9 mouse cellular contexts compared by ENCODE assay signal in genomic region chr15:98566973-98567277, GRCm38 (mm10). TPM values are rescaled to one million over a fixed set of nuclear protein-coding genes. Genes with fewer than 3 reads are reported as not detected.
DNase-seq lines count a peak whose midpoint lies in the region; ATAC-seq and TF ChIP-seq lines count a peak whose summit lies in the region.
"Had no signal": no experiment of that assay in that cellular context is flagged by ENCODE, and none has a peak within 500 bp of the region (broad histone marks: within the 10 kb centered on the region; RNA-seq: fewer than 3 reads in every experiment).

No protein-coding gene starts in this region.

- peaks cover 11% of the 10 kb centered on the region for H3K4me1 ChIP-seq in liver, adult 2 months (ENCODE audit: control insufficient read depth, insufficient read depth, low read length)
- no peaks in the 10 kb centered on the region for H3K4me1 ChIP-seq in embryonic facial prominence, embryonic 11.5 days (ENCODE audit: control insufficient read depth, insufficient read depth, low read length)
- H3K4me1 ChIP-seq in intestine, embryonic 14.5 days (replicated peaks; ENCODE audit: control insufficient read depth, insufficient read depth, low read length) = peaks cover 19% of the 10 kb centered on the region

- H3K27ac ChIP-seq in liver, adult 2 months (replicated peaks; ENCODE audit: insufficient read depth, low read depth, low read length) = peak overlapping the region; percentile 80
- H3K27ac ChIP-seq in embryonic facial prominence, embryonic 11.5 days (replicated peaks; ENCODE audit: low read depth, low read length) = peak overlapping the region; percentile 87
- H3K27ac ChIP-seq in intestine, embryonic 14.5 days (ENCODE audit: low read depth) = peak overlapping the region; percentile 95

- DNase-seq in liver, adult 2 months (ENCODE audit: extremely low read depth, low read depth, low spot score) = no peak
- no peak for DNase-seq in liver
- DNase-seq in embryonic facial prominence, embryonic 11.5 days (ENCODE audit: low spot score) = no peak
- DNase-seq in intestine, embryonic 14.5 days (ENCODE audit: low spot score) = no peak
- DNase-seq in right cerebral cortex, postnatal 25 days = no peak
- no peak for DNase-seq in frontal cortex, adult 2 months (ENCODE audit: extremely low spot score in 1 of 2, low spot score in 1 of 2)
- DNase-seq in adrenal gland, postnatal 36 days = no peak

- TF ChIP-seq POLR2A in liver, adult 2 months (IDR thresholded peaks at IDR 0.05; ENCODE audit: extremely low read depth, insufficient read depth, low read length) = no peak
- TF ChIP-seq POLR2A in myocyte (IDR thresholded peaks at IDR 0.05; ENCODE audit: insufficient read length, low read depth) = no peak

- peak overlapping the region; percentile 93 for H3K9ac ChIP-seq in liver, adult 2 months (ENCODE audit: low read depth, low read length)
- H3K9ac ChIP-seq in embryonic facial prominence, embryonic 11.5 days (replicated peaks; ENCODE audit: low read length) = peak overlapping the region; percentile 88
- peak overlapping the region; percentile 93 for H3K9ac ChIP-seq in intestine, embryonic 14.5 days (ENCODE audit: low read length)

- peak overlapping the region; percentile 92 for H3K4me3 ChIP-seq in liver, adult 2 months (ENCODE audit: insufficient read depth, low read depth, low read length)
- H3K4me3 ChIP-seq in embryonic facial prominence, embryonic 11.5 days (ENCODE audit: low read depth, low read length) = peak overlapping the region; percentile 94
- peak overlapping the region; percentile 78 for H3K4me3 ChIP-seq in intestine, embryonic 14.5 days (ENCODE audit: low read depth, low read length)
- H3K4me3 ChIP-seq in myocyte = peak overlapping the region; percentile 98

- H3ac ChIP-seq in myocyte (ENCODE audit: control insufficient read depth, insufficient read length) = peak overlapping the region; percentile 76

- H3K9me3 ChIP-seq in embryonic facial prominence, embryonic 11.5 days (replicated peaks; ENCODE audit: control insufficient read depth, low read length) = no peaks in the 10 kb centered on the region
- H3K9me3 ChIP-seq in intestine, embryonic 14.5 days (ENCODE audit: control insufficient read depth, low read length) = no peaks in the 10 kb centered on the region

- 0% methylated on average over 15 of the region's 15 CpGs for WGBS in liver, adult 2 months
- WGBS in embryonic facial prominence, embryonic 11.5 days = under 1% methylated on average over 15 of the region's 15 CpGs
- WGBS in intestine, embryonic 14.5 days = under 1% methylated on average over 15 of the region's 15 CpGs

- TF ChIP-seq CTCF in liver, adult 2 months (IDR thresholded peaks at IDR 0.05; ENCODE audit: low read depth, low read length) = no peak

- H3K27me3 ChIP-seq in liver, adult 2 months (ENCODE audit: control insufficient read depth, insufficient read depth, low read length) = no peaks in the 10 kb centered on the region
- no peaks in the 10 kb centered on the region for H3K27me3 ChIP-seq in embryonic facial prominence, embryonic 11.5 days (ENCODE audit: control insufficient read depth, insufficient read depth, low read length)
- H3K27me3 ChIP-seq in intestine, embryonic 14.5 days (replicated peaks; ENCODE audit: control insufficient read depth, insufficient read depth, low read length) = no peaks in the 10 kb centered on the region
- no peaks in the 10 kb centered on the region for H3K27me3 ChIP-seq in myocyte (ENCODE audit: control insufficient read depth, insufficient read depth, insufficient read length)

- no peaks in the 10 kb centered on the region for H3K36me3 ChIP-seq in liver, adult 2 months (ENCODE audit: control insufficient read depth, insufficient read depth, low read length)
- H3K36me3 ChIP-seq in embryonic facial prominence, embryonic 11.5 days (replicated peaks; ENCODE audit: control insufficient read depth, insufficient read depth, low read depth, low read length) = no peaks in the 10 kb centered on the region; the same call in 1 of the 2 replicates
- H3K36me3 ChIP-seq in intestine, embryonic 14.5 days (ENCODE audit: control insufficient read depth, insufficient read depth, low read length) = peaks cover 18% of the 10 kb centered on the region
- H3K36me3 ChIP-seq in myocyte (ENCODE audit: control insufficient read depth, insufficient read depth) = peaks cover 26% of the 10 kb centered on the region

- H3K79me2 ChIP-seq in liver, adult 2 months (ENCODE audit: control insufficient read depth, insufficient read depth, low read length) = peaks cover 17% of the 10 kb centered on the region; the same call in 1 of the 2 replicates
- peaks cover 71% of the 10 kb centered on the region for H3K79me2 ChIP-seq in myocyte (ENCODE audit: control insufficient read depth, insufficient read depth)

- H3K4me2 ChIP-seq in embryonic facial prominence, embryonic 11.5 days (ENCODE audit: low read depth, low read length) = peak overlapping the region; percentile 52
- peak overlapping the region; percentile 98 for H3K4me2 ChIP-seq in intestine, embryonic 14.5 days (ENCODE audit: low read length)
- H3K4me2 ChIP-seq in myocyte (ENCODE audit: low read depth) = peak overlapping the region; percentile 89

- no peak for ATAC-seq in embryonic facial prominence, embryonic 11.5 days (replicated peaks; ENCODE audit: insufficient number of reproducible peaks, low FRiP score, low TSS enrichment, low read depth)
- ATAC-seq in intestine, embryonic 14.5 days (replicated peaks; ENCODE audit: low FRiP score, low TSS enrichment, low read depth) = no peak

TF ChIP-seq in myocyte, 11 proteins besides CTCF, POLR2A, EP300 and RAD21:
- TF ChIP-seq TCF3 (IDR thresholded peaks at IDR 0.05; ENCODE audit: insufficient read length, low read depth) = no peak
- no peak for TF ChIP-seq USF1 (IDR thresholded peaks at IDR 0.05; ENCODE audit: low read depth)
- TF ChIP-seq MYOD1 (IDR thresholded peaks at IDR 0.05; ENCODE audit: control insufficient read depth in 1 of 3, insufficient read length in 2 of 3, low read depth in 2 of 3) = no peak
- no peak for TF ChIP-seq POLR2AphosphoS2 (IDR thresholded peaks at IDR 0.05; ENCODE audit: insufficient read length, low read depth)
- TF ChIP-seq MYOG (IDR thresholded peaks at IDR 0.05; ENCODE audit: control insufficient read depth in 1 of 3, insufficient read depth in 1 of 3, insufficient read length in 2 of 3, low read depth in 2 of 3) = no peak
- TF ChIP-seq MAX (IDR thresholded peaks at IDR 0.05; ENCODE audit: low read depth) = no peak
- no peak for TF ChIP-seq REST (IDR thresholded peaks at IDR 0.05; ENCODE audit: insufficient read depth, insufficient read length)
- TF ChIP-seq E2F4 (IDR thresholded peaks at IDR 0.05; ENCODE audit: insufficient read depth) = no peak
- no peak for TF ChIP-seq CEBPB (IDR thresholded peaks at IDR 0.05; ENCODE audit: insufficient read depth, poor library complexity, severe bottlenecking)
- no peak for TF ChIP-seq TCF12 (IDR thresholded peaks at IDR 0.05; ENCODE audit: insufficient read depth, poor library complexity, severe bottlenecking)
- TF ChIP-seq SRF (IDR thresholded peaks at IDR 0.05; ENCODE audit: control insufficient read depth, insufficient read length, low read depth) = no peak

RNA-seq across cellular contexts. Expression of gene Ccnt1, which starts 3.8 kb away (rescaled TPM):
- 13.5 and 13.8 TPM in 2 replicates for total RNA-seq in liver, adult 2 months (2014; rRNA removed)
- polyA plus RNA-seq in liver, adult 2 months (2012; rRNA removed) = 5.4 and 7.4 TPM in 2 replicates
- 61.4 and 61.8 TPM in 2 replicates for polyA plus RNA-seq in embryonic facial prominence, embryonic 11.5 days (2014; fragmentation: Nextera tagmentation; extraction: Ambion mirVana)
- 48.7 and 52.6 TPM in 2 replicates for polyA plus RNA-seq in intestine, embryonic 14.5 days (2014; fragmentation: Nextera tagmentation; extraction: Ambion mirVana)
- polyA plus RNA-seq in myocyte (2012; fragmentation: generic; extraction: Trizol) = 12.6 TPM
- 18.8 and 21.1 TPM in 2 replicates for polyA plus RNA-seq in frontal cortex, adult 2 months (2012; rRNA removed)
- total RNA-seq in adrenal gland, postnatal 36 days (2021) = 10 to 100 TPM; 55.6 to 67.1 TPM

RNA-seq across cellular contexts. Expression of gene 4930415O20Rik, which starts 3.9 kb away (rescaled TPM):
- total RNA-seq in liver, adult 2 months (2014; rRNA removed) = not detected in 2 replicates
- not detected in 2 replicates for polyA plus RNA-seq in liver, adult 2 months (2012; rRNA removed)
- not detected in 2 replicates for polyA plus RNA-seq in embryonic facial prominence, embryonic 11.5 days (2014; fragmentation: Nextera tagmentation; extraction: Ambion mirVana)
- polyA plus RNA-seq in intestine, embryonic 14.5 days (2014; fragmentation: Nextera tagmentation; extraction: Ambion mirVana) = 0.35 and 0.59 TPM in 2 replicates
- 0.10 TPM for polyA plus RNA-seq in myocyte (2012; fragmentation: generic; extraction: Trizol)
- polyA plus RNA-seq in frontal cortex, adult 2 months (2012; rRNA removed) = 0.34 TPM in 1 of 2 replicates, not detected in the other
- total RNA-seq in adrenal gland, postnatal 36 days (2021) = 1 to 10 TPM in 1 of 2 experiments, under 1 TPM in 1; 0.83 to 1.1 TPM
- total RNA-seq: left cerebral cortex, postnatal 25 days had no signal

RNA-seq across cellular contexts. Expression of gene Kansl2, which starts 32.9 kb away (rescaled TPM):
- 17.9 and 22.2 TPM in 2 replicates for total RNA-seq in liver, adult 2 months (2014; rRNA removed)
- polyA plus RNA-seq in liver, adult 2 months (2012; rRNA removed) = 18.0 and 21.9 TPM in 2 replicates
- polyA plus RNA-seq in embryonic facial prominence, embryonic 11.5 days (2014; fragmentation: Nextera tagmentation; extraction: Ambion mirVana) = 145 and 153 TPM in 2 replicates
- 97.3 and 99.7 TPM in 2 replicates for polyA plus RNA-seq in intestine, embryonic 14.5 days (2014; fragmentation: Nextera tagmentation; extraction: Ambion mirVana)
- polyA plus RNA-seq in myocyte (2012; fragmentation: generic; extraction: Trizol) = 109 TPM
- 54.4 and 56.4 TPM in 2 replicates for polyA plus RNA-seq in frontal cortex, adult 2 months (2012; rRNA removed)
- 10 to 100 TPM; 88.0 to 91.3 TPM for total RNA-seq in adrenal gland, postnatal 36 days (2021)

RNA-seq across cellular contexts. Expression of gene Adcy6, which starts 43.0 kb away (rescaled TPM):
- total RNA-seq in liver, adult 2 months (2014; rRNA removed) = 8.9 and 11.8 TPM in 2 replicates
- 13.7 and 16.3 TPM in 2 replicates for polyA plus RNA-seq in liver, adult 2 months (2012; rRNA removed)
- polyA plus RNA-seq in embryonic facial prominence, embryonic 11.5 days (2014; fragmentation: Nextera tagmentation; extraction: Ambion mirVana) = 8.4 and 10.4 TPM in 2 replicates
- polyA plus RNA-seq in intestine, embryonic 14.5 days (2014; fragmentation: Nextera tagmentation; extraction: Ambion mirVana) = 19.8 and 21.9 TPM in 2 replicates
- polyA plus RNA-seq in myocyte (2012; fragmentation: generic; extraction: Trizol) = 32.4 TPM
- 40.3 and 45.6 TPM in 2 replicates for polyA plus RNA-seq in frontal cortex, adult 2 months (2012; rRNA removed)
- 10 to 100 TPM; 43.8 to 62.6 TPM for total RNA-seq in adrenal gland, postnatal 36 days (2021)
